In genomic region chr2:145934339-145935231, GRCm38 (mm10) we compare ENCODE assay signal across 8 mouse cellular contexts. TPM values are rescaled to one million over a fixed set of nuclear protein-coding genes. Genes with fewer than 3 reads are reported as not detected.
A peak's percentile ranks its signal among the peaks of the same experiment; 100 is the strongest.
DNase-seq lines count a peak whose midpoint lies in the region; ATAC-seq lines count a peak whose summit lies in the region.

Gene Cfap61 (plus strand): TSS chr2:145934784.
Gene Crnkl1 (minus strand): TSS chr2:145935014.

- DNase-seq in NIH3T3 (ENCODE audit: low read depth) = peak; percentile 97
- peak; percentile 96 to 97 for DNase-seq in cerebellum, postnatal 10 days
- DNase-seq in frontal cortex, postnatal 10 days (ENCODE audit: low spot score in 2 of 2) = peak; percentile 90 to 93
- peak; percentile 95 for DNase-seq in layer of hippocampus, postnatal 14 days (ENCODE audit: low spot score in 2 of 2)
- DNase-seq in lung, postnatal 14 days = peak; percentile 93
- peak; percentile 88 for DNase-seq in retina, adult 2 months (ENCODE audit: low read depth, low spot score)
- DNase-seq in thymus, postnatal 36 days = peak; percentile 90 to 91

- peak within 1 kb of the TSS; percentile 92 for H3K4me2 ChIP-seq in hindbrain, embryonic 12.5 days (replicated peaks)

- peak within 1 kb of the TSS; percentile 67 for H3K9ac ChIP-seq in hindbrain, embryonic 12.5 days

- no peaks in the 10 kb centered on the region for H3K9me3 ChIP-seq in hindbrain, embryonic 12.5 days (replicated peaks)

- peaks cover 29% of the 10 kb centered on the region for H3K36me3 ChIP-seq in hindbrain, embryonic 12.5 days

- peaks cover 9% of the 10 kb centered on the region for H3K4me1 ChIP-seq in hindbrain, embryonic 12.5 days

- no peaks in the 10 kb centered on the region for H3K27me3 ChIP-seq in hindbrain, embryonic 12.5 days

- no peak within 1 kb of the TSS for H3K27ac ChIP-seq in hindbrain, embryonic 12.5 days

- peak within 1 kb of the TSS; percentile 92 for H3K4me3 ChIP-seq in hindbrain, embryonic 12.5 days

- ATAC-seq in hindbrain, embryonic 12.5 days (ENCODE audit: low FRiP score) = peak; percentile 99

- under 1% methylated on average over 61 of the region's 61 CpGs for WGBS in hindbrain, embryonic 12.5 days

RNA-seq across cellular contexts. Expression of gene Cfap61, which starts in this region (rescaled TPM):
- polyA plus RNA-seq in hindbrain, embryonic 12.5 days (2016; fragmentation: Nextera tagmentation; extraction: Ambion mirVana) = 3.0 and 3.6 TPM in 2 replicates
- total RNA-seq in layer of hippocampus, postnatal 14 days (2021) = 1 to 10 TPM; 2.5 to 4.7 TPM

RNA-seq across cellular contexts. Expression of gene Crnkl1, which starts in this region (rescaled TPM):
- polyA plus RNA-seq in hindbrain, embryonic 12.5 days (2016; fragmentation: Nextera tagmentation; extraction: Ambion mirVana) = 39.0 and 41.5 TPM in 2 replicates
- total RNA-seq in layer of hippocampus, postnatal 14 days (2021) = 10 to 100 TPM; 18.3 to 19.9 TPM
